Mouse (Mus musculus) bone marrow, adult 2 months (tissue): ENCODE results near the gene Tmcc2.

Source experiments
- CTCF ChIP-seq: fragments of 200-500 bp; IDR thresholded peaks from 2 replicates; pipeline ENCODE4 v1.5.1; 2011; ENCODE audit warnings: low read length, control low read depth; ENCODE audit not compliant: control insufficient read depth, insufficient read depth
- POLR2A ChIP-seq: fragments of 200-500 bp; IDR thresholded peaks from 2 replicates; pipeline ENCODE4 v1.6.1; 2011; ENCODE audit warnings: low read depth, mild to moderate bottlenecking, control low read depth, low read length, borderline replicate concordance; ENCODE audit not compliant: control insufficient read depth

- TF ChIP-seq CTCF (no peak), POLR2A (peak; percentile 59; the same call in 1 of the 2 replicates)
These were observed 520 bp upstream of the Tmcc2 start for GRCm38 (mm10) chr1:132391580-132392022.
